Mouse (Mus musculus) neural tube, embryonic 13.5 days (tissue): Measurements from ENCODE around the gene Antxr1. TPM values are rescaled to one million over a fixed set of nuclear protein-coding genes. Genes with fewer than 3 reads are reported as not detected.
A peak's percentile ranks its signal among the peaks of the same experiment; 100 is the strongest.
"Not testable (repeated sequence)": the region's sequence is repeated elsewhere in the genome, so short reads cannot be mapped to it uniquely, and the experiment has no call there.

Experiments
- ATAC-seq: fragments of 200-750 bp; cut with Nextera tagmentation; 2 replicates; pipeline ENCODE4 v1.8.0; 2017; ENCODE audit warnings: low read depth, mild to moderate bottlenecking, moderate TSS enrichment, moderate library complexity
- H3K27ac ChIP-seq: fragments of 300-500 bp; sonication (generic); replicated peaks from 2 replicates; pipeline ENCODE4 v1.5.1; 2015; ENCODE audit warnings: moderate library complexity, mild to moderate bottlenecking, inconsistent platforms
- H3K27me3 ChIP-seq: fragments of 300-500 bp; sonication (generic); 2 replicates; pipeline ENCODE4 v1.6.1; 2015; ENCODE audit warnings: mild to moderate bottlenecking, inconsistent platforms
- H3K36me3 ChIP-seq: fragments of 300-500 bp; sonication (generic); 2 replicates; pipeline ENCODE4 v1.6.1; 2015; ENCODE audit warnings: mild to moderate bottlenecking, inconsistent platforms
- H3K4me1 ChIP-seq: fragments of 300-500 bp; sonication (generic); replicated peaks from 2 replicates; pipeline ENCODE4 v1.6.1; 2015; ENCODE audit warnings: inconsistent platforms
- H3K4me2 ChIP-seq: fragments of 300-500 bp; sonication (generic); 2 replicates; pipeline ENCODE4 v1.6.1; 2015; ENCODE audit warnings: inconsistent platforms, mild to moderate bottlenecking, moderate library complexity
- H3K4me3 ChIP-seq: fragments of 300-500 bp; sonication (generic); 2 replicates; pipeline ENCODE4 v1.5.1; 2015; ENCODE audit warnings: mild to moderate bottlenecking, inconsistent platforms
- H3K9ac ChIP-seq: fragments of 300-500 bp; sonication (generic); 2 replicates; pipeline ENCODE4 v1.6.1; 2015; ENCODE audit warnings: moderate library complexity, mild to moderate bottlenecking, inconsistent platforms
- H3K9me3 ChIP-seq: fragments of 300-500 bp; sonication (generic); 2 replicates; pipeline ENCODE4 v1.6.1; 2016; ENCODE audit warnings: inconsistent platforms
- WGBS: fragments of 180-500 bp; shearing (Covaris S2); methylation state at CpG from one replicate; pipeline ENCODE4 v1.1.7; 2015; 5-methylcytosine and 5-hydroxymethylcytosine counted together
- polyA plus RNA-seq: library from polyadenylated mRNA; unstranded; fragments of >200 nt; fragmentation: Nextera tagmentation; extraction: Ambion mirVana; gene quantifications from 2 replicates; pipeline ENCODE4 v1.2.1, GENCODE M21; 2015

Gene Antxr1
- polyA plus RNA-seq, 1 experiment from 2014 or later = 4.3 TPM

GRCm38 (mm10) chr6:87103314-87103713 lies 232.3 kb downstream of the Antxr1 start:
- no peak overlapping the region for H3K4me2 ChIP-seq
- no peak overlapping the region for H3K4me3 ChIP-seq
- ATAC-seq = no peak
- no peaks in the 10 kb centered on the region for H3K27me3 ChIP-seq
- H3K27ac ChIP-seq = no peak overlapping the region
- H3K9me3 ChIP-seq = no peaks in the 10 kb centered on the region
- no peaks in the 10 kb centered on the region for H3K36me3 ChIP-seq
- 88% methylated on average over 1 of the region's 1 CpGs for WGBS
- H3K9ac ChIP-seq = no peak overlapping the region
- peaks cover 41% of the 10 kb centered on the region for H3K4me1 ChIP-seq

DNA sequence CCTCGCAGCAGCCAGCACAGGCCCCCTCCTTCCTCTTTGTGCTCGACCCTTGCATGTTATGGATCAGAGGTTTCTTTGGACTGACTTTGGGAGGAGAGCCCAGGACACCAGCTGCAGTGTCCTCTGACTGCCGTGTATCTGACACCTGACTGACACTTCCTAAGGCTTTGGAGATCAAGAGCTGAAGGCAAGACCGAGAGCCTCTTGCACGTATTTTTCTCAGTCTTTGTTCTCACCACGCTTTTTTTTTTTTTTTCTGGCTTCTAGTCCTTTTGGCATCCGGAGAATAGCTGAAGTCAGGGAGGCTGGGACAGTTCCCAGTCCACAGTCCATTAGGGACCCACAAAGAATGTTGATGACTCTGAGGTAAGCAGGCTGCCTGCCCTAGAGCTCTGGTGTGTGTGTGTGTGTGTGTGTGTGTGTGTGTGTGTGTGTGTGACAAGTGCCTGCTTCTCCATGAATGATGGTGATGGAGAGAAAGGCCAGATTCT lies 233.2 kb downstream of the Antxr1 start:
- H3K27ac ChIP-seq = peak overlapping the region; percentile 19; the same call in 1 of the 2 replicates
- 46% methylated on average over 7 of the region's 7 CpGs for WGBS
- no peak for ATAC-seq

GRCm38 (mm10) chr6:87101955-87102353 lies 233.7 kb downstream of the Antxr1 start:
- 34% methylated on average over 4 of the region's 4 CpGs for WGBS
- H3K9me3 ChIP-seq = no peaks in the 10 kb centered on the region
- peak overlapping the region; percentile 19; the same call in 1 of the 2 replicates for H3K27ac ChIP-seq
- no peaks in the 10 kb centered on the region for H3K27me3 ChIP-seq
- H3K4me1 ChIP-seq = peaks cover 49% of the 10 kb centered on the region
- ATAC-seq = no peak; the same call in 1 of the 2 replicates
- H3K4me2 ChIP-seq = no peak overlapping the region
- peak overlapping the region; percentile 22; the same call in 1 of the 2 replicates for H3K9ac ChIP-seq
- no peak overlapping the region for H3K4me3 ChIP-seq
- no peaks in the 10 kb centered on the region for H3K36me3 ChIP-seq

More for the DNA sequence above, 233.2 kb downstream of the Antxr1 start:
- Histone ChIP-seq H3K36me3 (no peaks in the 10 kb centered on the region), H3K4me1 (peaks cover 49% of the 10 kb centered on the region), H3K9ac (peak overlapping the region; percentile 22), H3K4me2 (no peak overlapping the region), H3K27me3 (no peaks in the 10 kb centered on the region), H3K4me3 (no peak overlapping the region), H3K9me3 (no peaks in the 10 kb centered on the region)

DNA sequence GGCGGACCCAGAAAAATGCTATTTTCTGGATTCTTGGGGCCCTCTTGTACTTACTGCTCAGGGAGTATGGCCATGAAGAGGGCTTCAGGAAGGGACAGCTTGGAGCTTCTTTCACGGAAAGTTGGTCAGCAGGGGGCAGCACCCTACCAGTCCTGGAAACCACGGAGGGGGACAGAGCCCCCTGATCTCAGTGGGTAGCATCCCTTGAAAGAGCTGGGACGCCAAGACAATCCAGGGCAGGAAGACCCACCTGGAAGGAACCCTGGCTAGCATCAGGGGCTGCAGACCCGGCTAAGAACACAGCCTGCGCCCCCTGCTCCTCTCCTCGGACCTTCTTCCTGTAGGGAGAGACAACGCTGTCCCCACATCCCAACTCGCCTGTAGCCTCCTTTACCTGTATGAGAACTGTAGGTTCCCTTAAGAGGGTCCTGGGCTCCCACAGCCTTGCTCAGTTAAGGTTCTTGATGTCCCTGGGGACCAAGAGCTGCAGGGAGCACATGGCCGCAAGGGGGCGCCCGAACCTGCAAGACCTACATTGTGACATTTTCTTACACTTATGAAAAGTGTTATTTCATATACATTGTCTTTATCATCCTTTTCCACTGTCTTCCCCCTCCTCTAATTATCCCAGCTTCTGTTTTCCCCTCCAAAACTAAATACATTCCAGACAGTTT lies 234.2 kb downstream of the Antxr1 start:
- H3K4me1 ChIP-seq = peaks cover 49% of the 10 kb centered on the region
- H3K4me2 ChIP-seq = peak overlapping the region; percentile 60
- H3K9ac ChIP-seq = peak overlapping the region; percentile 69
- no peak overlapping the region for H3K27ac ChIP-seq
- H3K4me3 ChIP-seq = peak overlapping the region; percentile 27
- WGBS = 18% methylated on average over 12 of the region's 12 CpGs
- no peaks in the 10 kb centered on the region for H3K9me3 ChIP-seq
- no peaks in the 10 kb centered on the region for H3K36me3 ChIP-seq
- peak; percentile 79 for ATAC-seq
- no peaks in the 10 kb centered on the region for H3K27me3 ChIP-seq

DNA sequence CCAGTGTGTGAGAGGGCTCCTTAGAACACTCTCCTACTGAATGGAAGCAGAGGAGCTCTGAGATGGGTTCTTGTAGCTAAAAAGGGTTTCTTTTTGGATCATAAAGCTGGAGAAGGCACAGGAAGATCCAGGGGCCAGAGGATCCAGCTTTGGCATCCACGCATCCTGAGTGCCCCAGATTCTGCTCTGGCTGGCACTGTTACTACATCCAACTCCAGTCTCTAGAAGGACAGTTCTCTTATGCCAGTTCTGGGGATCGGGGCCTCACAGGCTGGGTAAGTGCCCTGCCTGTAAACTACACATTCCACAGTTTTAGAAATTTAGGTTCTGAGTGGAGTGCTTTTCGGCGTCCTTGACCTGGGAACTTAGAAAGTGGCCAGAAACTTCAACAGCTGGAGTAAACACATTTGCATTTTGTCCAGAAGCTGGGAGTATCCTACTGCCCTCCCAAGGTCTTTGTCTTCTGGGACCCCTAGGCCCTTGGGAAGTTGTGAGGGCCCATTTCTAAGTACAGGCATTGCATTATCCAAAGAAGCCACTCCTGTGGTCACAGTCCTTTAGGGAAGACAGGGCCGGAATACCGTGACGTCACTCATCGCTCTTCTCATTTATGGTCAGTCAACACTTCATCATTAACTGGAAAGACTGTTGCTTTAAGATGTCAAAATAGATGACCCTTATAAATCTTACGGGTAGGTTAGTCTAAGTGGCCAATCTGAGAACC lies 235.2 kb downstream of the Antxr1 start:
- Histone ChIP-seq H3K27me3 (no peaks in the 10 kb centered on the region), H3K4me1 (peaks cover 49% of the 10 kb centered on the region), H3K27ac (peak overlapping the region; percentile 67), H3K36me3 (no peaks in the 10 kb centered on the region), H3K4me3 (no peak overlapping the region), H3K9ac (no peak overlapping the region), H3K4me2 (no peak overlapping the region), H3K9me3 (no peaks in the 10 kb centered on the region)
- no peak for ATAC-seq
- 88% methylated on average over 9 of the region's 9 CpGs for WGBS

DNA sequence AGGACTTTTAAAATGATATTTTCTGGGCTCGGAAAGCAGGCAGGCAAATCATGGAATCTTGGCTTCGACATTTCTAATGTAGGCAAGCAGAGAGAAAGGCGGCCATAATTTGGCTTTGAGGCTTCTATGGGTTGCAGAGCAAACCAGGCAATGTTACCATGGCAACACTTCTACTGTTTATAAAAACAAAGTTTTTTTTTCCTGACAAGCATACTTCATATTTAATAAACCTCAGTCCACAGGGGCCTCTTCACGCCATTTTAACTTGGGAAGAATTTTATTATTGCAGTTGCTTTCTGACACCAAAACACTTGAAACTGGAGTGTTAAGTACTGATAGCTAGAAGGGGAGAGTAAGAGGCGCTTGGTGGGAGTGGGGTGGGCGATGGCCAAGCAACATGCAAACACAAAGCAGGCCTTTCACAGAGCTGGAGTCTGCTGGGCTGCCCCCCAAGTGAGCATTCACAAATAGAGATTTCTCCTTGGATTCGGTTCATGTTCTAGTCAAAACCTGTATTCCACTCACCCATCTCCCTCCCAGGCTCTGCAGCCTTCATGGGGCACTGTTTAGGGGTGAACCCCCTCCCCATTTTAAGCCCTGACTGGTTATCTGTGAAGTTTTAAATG lies 235.8 kb downstream of the Antxr1 start:
- Histone ChIP-seq H3K27me3 (no peaks in the 10 kb centered on the region), H3K4me2 (no peak overlapping the region), H3K9ac (no peak overlapping the region), H3K4me3 (no peak overlapping the region), H3K9me3 (no peaks in the 10 kb centered on the region), H3K4me1 (peaks cover 49% of the 10 kb centered on the region), H3K27ac (peak overlapping the region; percentile 67), H3K36me3 (no peaks in the 10 kb centered on the region)
- ATAC-seq = no peak
- 40% methylated on average over 7 of the region's 7 CpGs for WGBS

- Histone ChIP-seq H3K27me3 (no peaks in the 10 kb centered on the region), H3K4me3 (no peak overlapping the region), H3K4me1 (peaks cover 49% of the 10 kb centered on the region), H3K27ac (peak overlapping the region; percentile 67), H3K36me3 (no peaks in the 10 kb centered on the region), H3K9ac (no peak overlapping the region), H3K4me2 (no peak overlapping the region), H3K9me3 (no peaks in the 10 kb centered on the region)
- WGBS = 17% methylated on average over 3 of the region's 3 CpGs
- no peak for ATAC-seq
Observed at GRCm38 (mm10) chr6:87099261-87099660, 236.4 kb downstream of the Antxr1 start.

DNA sequence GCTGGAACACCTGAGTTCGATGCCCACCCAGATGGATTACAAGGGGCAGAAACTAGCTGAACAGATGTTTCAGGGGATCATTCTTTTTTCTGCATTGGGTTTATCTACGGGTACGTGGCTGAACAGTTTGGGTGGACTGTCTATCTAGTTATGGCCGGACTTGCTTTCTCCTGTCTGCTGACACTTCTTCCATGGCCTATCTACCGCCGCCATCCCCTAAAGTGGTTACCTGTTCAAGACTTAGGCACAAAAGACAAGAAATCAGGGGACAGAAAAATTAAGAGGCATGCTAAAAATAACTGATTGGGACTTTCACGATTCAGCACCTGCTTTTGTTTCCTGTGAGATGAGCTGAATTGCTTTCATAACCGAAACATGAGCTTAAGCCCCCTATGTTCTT lies 242.0 kb downstream of the Antxr1 start:
- not testable (repeated sequence) for H3K4me2 ChIP-seq, H3K27ac ChIP-seq, H3K9me3 ChIP-seq, H3K4me3 ChIP-seq, ATAC-seq, H3K9ac ChIP-seq, H3K27me3 ChIP-seq, H3K4me1 ChIP-seq
- peaks cover 28% of the 10 kb centered on the region for H3K36me3 ChIP-seq
- WGBS = 95% methylated on average over 8 of the region's 8 CpGs

GRCm38 (mm10) chr6:87092476-87092875 lies 243.1 kb downstream of the Antxr1 start:
- Histone ChIP-seq H3K4me2 (no peak overlapping the region), H3K36me3 (peaks cover 37% of the 10 kb centered on the region), H3K4me3 (no peak overlapping the region), H3K27me3 (no peaks in the 10 kb centered on the region), H3K4me1 (peaks cover under 1% of the 10 kb centered on the region; the same call in 1 of the 2 replicates), H3K9me3 (no peaks in the 10 kb centered on the region), H3K9ac (no peak overlapping the region), H3K27ac (no peak overlapping the region)
- ATAC-seq = no peak
- WGBS = 89% methylated on average over 5 of the region's 5 CpGs

DNA sequence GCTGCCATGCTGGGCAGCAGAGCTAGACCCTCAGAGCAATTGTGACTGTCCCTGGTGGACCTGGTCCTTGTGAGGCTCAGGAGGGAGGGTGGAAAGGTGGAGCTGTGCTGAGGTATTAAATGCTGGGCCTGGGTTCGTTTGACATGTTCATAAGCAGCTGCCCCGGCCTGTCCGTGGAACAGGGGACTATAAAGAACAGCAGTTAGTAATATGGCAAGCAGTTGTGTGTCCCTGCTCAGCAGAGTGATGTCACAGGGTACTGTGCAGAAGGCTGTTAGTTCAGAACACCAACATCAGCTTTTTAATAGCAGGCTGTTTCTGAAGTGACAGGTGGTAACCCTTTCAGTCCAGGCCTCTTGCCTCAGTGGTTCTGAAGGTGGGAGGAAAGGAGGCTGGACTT lies 244.7 kb downstream of the Antxr1 start:
- Histone ChIP-seq H3K27ac (no peak overlapping the region), H3K27me3 (no peaks in the 10 kb centered on the region), H3K4me1 (no peaks in the 10 kb centered on the region), H3K4me2 (no peak overlapping the region), H3K4me3 (no peak overlapping the region), H3K36me3 (peaks cover 52% of the 10 kb centered on the region), H3K9ac (no peak overlapping the region), H3K9me3 (no peaks in the 10 kb centered on the region)
- 88% methylated on average over 3 of the region's 3 CpGs for WGBS
- ATAC-seq = no peak

DNA sequence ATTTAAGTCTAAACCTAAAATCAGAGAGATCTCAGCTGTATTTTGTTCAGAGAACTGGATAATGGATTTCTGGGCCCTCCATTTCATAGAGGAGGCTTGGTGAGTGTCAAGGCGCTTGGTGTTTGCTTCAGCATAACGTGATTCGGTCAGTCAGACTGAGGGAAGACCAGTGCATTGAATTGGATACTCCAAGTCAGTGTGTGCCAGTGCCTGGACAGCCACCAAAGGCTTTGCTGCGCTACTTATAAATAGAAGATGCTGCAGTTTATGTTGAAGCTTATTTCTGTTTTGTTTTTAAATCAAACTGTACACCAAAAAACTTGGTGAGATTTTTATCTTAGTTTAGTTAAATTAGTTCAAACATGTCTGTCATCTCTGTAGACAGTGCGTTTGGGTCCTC lies 247.3 kb downstream of the Antxr1 start:
- no peak overlapping the region for H3K27ac ChIP-seq
- H3K27me3 ChIP-seq = no peaks in the 10 kb centered on the region
- no peaks in the 10 kb centered on the region for H3K4me1 ChIP-seq
- no peak for ATAC-seq
- H3K9me3 ChIP-seq = no peaks in the 10 kb centered on the region
- no peak overlapping the region for H3K4me3 ChIP-seq
- 94% methylated on average over 5 of the region's 5 CpGs for WGBS
- no peak overlapping the region for H3K9ac ChIP-seq
- no peak overlapping the region for H3K4me2 ChIP-seq
- peaks cover 76% of the 10 kb centered on the region for H3K36me3 ChIP-seq

DNA sequence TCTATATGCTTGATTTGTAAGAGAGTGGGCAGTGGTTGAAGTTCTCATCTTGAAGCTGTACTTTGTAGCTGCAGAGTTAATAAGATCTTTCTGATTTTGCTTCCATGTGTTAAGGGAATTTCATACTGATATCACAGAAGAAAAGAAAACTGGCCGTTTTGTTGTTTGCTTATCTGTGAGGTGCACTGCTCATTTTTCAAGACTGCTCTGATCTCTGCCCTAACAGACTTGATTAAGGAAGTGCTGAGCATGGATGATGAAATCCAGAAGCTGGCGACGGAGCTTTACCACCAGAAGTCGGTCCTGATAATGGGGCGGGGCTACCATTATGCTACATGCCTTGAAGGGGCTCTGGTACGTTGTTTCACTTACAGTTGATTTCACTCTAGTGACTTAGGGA lies 250.6 kb downstream of the Antxr1 start:
- Histone ChIP-seq H3K9ac (no peak overlapping the region), H3K4me2 (no peak overlapping the region), H3K27me3 (no peaks in the 10 kb centered on the region), H3K4me3 (no peak overlapping the region), H3K27ac (no peak overlapping the region), H3K9me3 (no peaks in the 10 kb centered on the region), H3K4me1 (no peaks in the 10 kb centered on the region), H3K36me3 (peaks cover 90% of the 10 kb centered on the region)
- 92% methylated on average over 6 of the region's 6 CpGs for WGBS
- ATAC-seq = no peak
